Mouse (Mus musculus): ENCODE results near the gene Spc25. TPM values are rescaled to one million over a fixed set of nuclear protein-coding genes. Genes with fewer than 3 reads are reported as not detected.

Spc25 gene
- total and polyA plus RNA-seq, 2 experiments from 2014 or later = 21.2 to 47.8 TPM

GRCm38 (mm10) chr2:69234976-69235678 lies 29.1 kb upstream of the Spc25 start:
- no peak overlapping the region for H3K9ac ChIP-seq (replicated peaks; ENCODE audit: low read depth, low read length)
- H3K4me2 ChIP-seq (ENCODE audit: low read depth, low read length) = no peak overlapping the region
- H3K9me3 ChIP-seq (replicated peaks; ENCODE audit: control insufficient read depth, low read length) = no peaks in the 10 kb centered on the region
- DNase-seq (ENCODE audit: low spot score) = no peak
- no peak for TF ChIP-seq EP300 (IDR thresholded peaks at IDR 0.05; ENCODE audit: low read depth)
- no peak for TF ChIP-seq CTCF (IDR thresholded peaks at IDR 0.05; ENCODE audit: low read depth)
- 78% methylated on average over 5 of the region's 5 CpGs for WGBS
- H3K27ac ChIP-seq (ENCODE audit: low read depth) = no peak overlapping the region
- H3K4me1 ChIP-seq (ENCODE audit: control insufficient read depth, insufficient read depth) = no peaks in the 10 kb centered on the region
- H3K4me3 ChIP-seq (ENCODE audit: low read depth, low read length) = no peak overlapping the region
- H3K36me3 ChIP-seq (replicated peaks; ENCODE audit: control insufficient read depth, insufficient read depth, low read length) = no peaks in the 10 kb centered on the region
- H3K27me3 ChIP-seq (ENCODE audit: control insufficient read depth, insufficient read depth, low read length) = no peaks in the 10 kb centered on the region
- ATAC-seq (ENCODE audit: insufficient read depth, low read depth) = no peak

- no peaks in the 10 kb centered on the region for H3K27me3 ChIP-seq (ENCODE audit: control insufficient read depth, insufficient read depth, low read length)
- H3K4me3 ChIP-seq (ENCODE audit: low read depth, low read length) = no peak overlapping the region
- no peak overlapping the region for H3K9ac ChIP-seq (replicated peaks; ENCODE audit: low read depth, low read length)
- H3K27ac ChIP-seq (ENCODE audit: low read depth) = no peak overlapping the region
- H3K4me1 ChIP-seq (ENCODE audit: control insufficient read depth, insufficient read depth) = no peaks in the 10 kb centered on the region
- no peak for DNase-seq (ENCODE audit: low spot score)
- ATAC-seq (ENCODE audit: insufficient read depth, low read depth) = no peak
- TF ChIP-seq EP300 (IDR thresholded peaks at IDR 0.05; ENCODE audit: low read depth) (no peak), CTCF (IDR thresholded peaks at IDR 0.05; ENCODE audit: low read depth) (no peak)
- H3K4me2 ChIP-seq (ENCODE audit: low read depth, low read length) = no peak overlapping the region
- no peaks in the 10 kb centered on the region for H3K9me3 ChIP-seq (replicated peaks; ENCODE audit: control insufficient read depth, low read length)
- H3K36me3 ChIP-seq (replicated peaks; ENCODE audit: control insufficient read depth, insufficient read depth, low read length) = no peaks in the 10 kb centered on the region
These were observed 26.1 kb upstream of the Spc25 start for GRCm38 (mm10) chr2:69232101-69232500.

DNA sequence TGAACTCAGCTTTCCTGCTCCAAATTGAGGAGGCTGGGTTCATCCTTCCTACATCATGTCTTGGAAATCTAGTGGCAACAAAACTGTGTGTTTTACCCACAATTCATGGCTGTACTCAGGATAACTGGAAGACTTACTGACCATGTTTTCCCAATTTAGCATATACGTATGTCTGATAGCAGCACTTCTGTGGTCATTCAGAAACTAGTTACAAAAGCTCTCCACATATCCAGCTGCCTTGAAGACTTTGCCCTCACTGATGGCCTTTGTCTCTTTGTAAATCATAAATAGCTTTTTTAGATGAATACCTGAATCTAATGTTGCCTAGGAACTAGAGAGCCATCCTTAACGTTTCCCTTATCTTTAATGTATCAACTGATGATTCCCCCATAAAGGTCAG lies 24.1 kb upstream of the Spc25 start:
- ATAC-seq (ENCODE audit: insufficient read depth, low read depth) (no peak), DNase-seq (ENCODE audit: low spot score) (no peak)
- no peak overlapping the region for H3K27ac ChIP-seq (ENCODE audit: low read depth)
- no peaks in the 10 kb centered on the region for H3K4me1 ChIP-seq (ENCODE audit: control insufficient read depth, insufficient read depth)
- H3K27me3 ChIP-seq (ENCODE audit: control insufficient read depth, insufficient read depth, low read length) = no peaks in the 10 kb centered on the region
- no peak overlapping the region for H3K9ac ChIP-seq (replicated peaks; ENCODE audit: low read depth, low read length)
- H3K4me3 ChIP-seq (ENCODE audit: low read depth, low read length) = no peak overlapping the region
- H3K36me3 ChIP-seq (replicated peaks; ENCODE audit: control insufficient read depth, insufficient read depth, low read length) = no peaks in the 10 kb centered on the region
- no peak overlapping the region for H3K4me2 ChIP-seq (ENCODE audit: low read depth, low read length)
- H3K9me3 ChIP-seq (replicated peaks; ENCODE audit: control insufficient read depth, low read length) = no peaks in the 10 kb centered on the region
- TF ChIP-seq EP300 (IDR thresholded peaks at IDR 0.05; ENCODE audit: low read depth) (no peak), CTCF (IDR thresholded peaks at IDR 0.05; ENCODE audit: low read depth) (no peak)
- 75% methylated on average over 2 of the region's 2 CpGs for WGBS

DNA sequence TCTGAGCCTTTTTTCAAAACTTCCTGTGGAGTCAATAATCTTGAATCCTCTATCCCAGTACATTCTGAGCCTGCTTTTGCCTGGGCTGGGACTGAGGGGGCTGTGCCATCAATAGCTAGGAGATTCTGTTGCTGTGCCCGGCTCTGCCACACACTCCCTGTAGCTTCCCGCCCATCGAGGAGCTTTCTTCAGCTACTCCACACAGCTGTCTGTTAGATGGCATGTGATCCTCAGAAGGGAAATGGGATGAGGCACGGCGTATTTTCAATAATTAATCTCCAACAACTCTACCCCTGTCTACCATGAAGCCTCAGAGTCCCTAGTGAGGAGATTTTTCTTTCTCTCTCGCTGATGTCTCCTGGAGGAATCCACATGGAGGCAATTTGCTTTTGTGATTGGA lies 22.6 kb upstream of the Spc25 start:
- no peak overlapping the region for H3K4me2 ChIP-seq (ENCODE audit: low read depth, low read length)
- ATAC-seq (ENCODE audit: insufficient read depth, low read depth) (no peak), DNase-seq (ENCODE audit: low spot score) (no peak)
- TF ChIP-seq EP300 (IDR thresholded peaks at IDR 0.05; ENCODE audit: low read depth) = no peak
- TF ChIP-seq CTCF (IDR thresholded peaks at IDR 0.05; ENCODE audit: low read depth) = no peak
- no peaks in the 10 kb centered on the region for H3K9me3 ChIP-seq (replicated peaks; ENCODE audit: control insufficient read depth, low read length)
- no peak overlapping the region for H3K4me3 ChIP-seq (ENCODE audit: low read depth, low read length)
- no peak overlapping the region for H3K9ac ChIP-seq (replicated peaks; ENCODE audit: low read depth, low read length)
- 82% methylated on average over 6 of the region's 6 CpGs for WGBS
- no peak overlapping the region for H3K27ac ChIP-seq (ENCODE audit: low read depth)
- no peaks in the 10 kb centered on the region for H3K27me3 ChIP-seq (ENCODE audit: control insufficient read depth, insufficient read depth, low read length)
- H3K36me3 ChIP-seq (replicated peaks; ENCODE audit: control insufficient read depth, insufficient read depth, low read length) = no peaks in the 10 kb centered on the region
- H3K4me1 ChIP-seq (ENCODE audit: control insufficient read depth, insufficient read depth) = no peaks in the 10 kb centered on the region

DNA sequence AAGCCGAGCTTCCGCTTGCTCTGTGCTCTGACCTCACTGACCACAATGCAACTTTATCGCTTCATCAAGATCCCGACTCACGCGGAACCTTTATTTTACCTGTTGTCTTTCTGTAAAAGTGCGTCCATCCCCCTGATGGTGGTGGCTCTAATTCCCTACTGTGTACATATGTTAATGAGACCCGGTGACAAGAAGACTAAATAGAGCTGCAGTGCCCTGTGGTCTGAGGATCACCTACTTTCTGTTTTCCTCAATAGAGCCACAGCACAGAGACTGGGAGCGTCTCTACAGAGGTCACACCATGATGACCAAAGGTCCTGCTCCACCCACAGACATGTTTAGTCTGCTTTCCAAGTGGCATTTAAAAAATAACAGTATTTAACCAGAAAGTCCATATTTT lies 20.9 kb upstream of the Spc25 start:
- ATAC-seq (ENCODE audit: insufficient read depth, low read depth) = no peak
- Histone ChIP-seq H3K9ac (replicated peaks; ENCODE audit: low read depth, low read length) (no peak overlapping the region), H3K36me3 (replicated peaks; ENCODE audit: control insufficient read depth, insufficient read depth, low read length) (no peaks in the 10 kb centered on the region), H3K4me1 (ENCODE audit: control insufficient read depth, insufficient read depth) (peaks cover 5% of the 10 kb centered on the region; the same call in 1 of the 2 replicates), H3K4me2 (ENCODE audit: low read depth, low read length) (no peak overlapping the region), H3K27me3 (ENCODE audit: control insufficient read depth, insufficient read depth, low read length) (no peaks in the 10 kb centered on the region), H3K4me3 (ENCODE audit: low read depth, low read length) (no peak overlapping the region), H3K9me3 (replicated peaks; ENCODE audit: control insufficient read depth, low read length) (no peaks in the 10 kb centered on the region), H3K27ac (ENCODE audit: low read depth) (no peak overlapping the region)
- DNase-seq (ENCODE audit: low spot score) = no peak
- WGBS = 92% methylated on average over 9 of the region's 9 CpGs
- TF ChIP-seq CTCF (IDR thresholded peaks at IDR 0.05; ENCODE audit: low read depth) (no peak), EP300 (IDR thresholded peaks at IDR 0.05; ENCODE audit: low read depth) (no peak)

DNA sequence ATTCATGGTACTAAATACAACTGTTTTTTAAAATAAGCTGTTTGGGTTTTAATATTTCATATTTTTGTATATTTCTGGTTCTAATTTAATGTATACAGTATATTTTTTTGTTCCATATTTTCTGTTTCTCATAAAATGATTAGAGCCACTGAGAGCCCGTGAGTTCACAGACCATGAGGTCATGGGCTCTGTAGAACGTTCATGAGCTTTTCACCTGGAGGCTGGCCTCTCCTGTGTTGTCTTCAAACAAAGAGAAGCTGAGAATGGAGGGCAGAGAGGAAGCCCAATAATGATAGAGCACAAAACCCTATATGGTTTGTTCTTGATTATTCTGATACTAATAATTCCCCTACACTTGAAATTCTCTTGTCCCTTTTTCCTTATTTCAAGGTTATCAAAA lies 18.7 kb upstream of the Spc25 start:
- ATAC-seq (ENCODE audit: insufficient read depth, low read depth) (no peak), DNase-seq (ENCODE audit: low spot score) (no peak)
- Histone ChIP-seq H3K27ac (ENCODE audit: low read depth) (no peak overlapping the region), H3K4me2 (ENCODE audit: low read depth, low read length) (no peak overlapping the region), H3K27me3 (ENCODE audit: control insufficient read depth, insufficient read depth, low read length) (no peaks in the 10 kb centered on the region), H3K4me3 (ENCODE audit: low read depth, low read length) (no peak overlapping the region), H3K4me1 (ENCODE audit: control insufficient read depth, insufficient read depth) (peaks cover 7% of the 10 kb centered on the region; the same call in 1 of the 2 replicates), H3K36me3 (replicated peaks; ENCODE audit: control insufficient read depth, insufficient read depth, low read length) (no peaks in the 10 kb centered on the region), H3K9ac (replicated peaks; ENCODE audit: low read depth, low read length) (no peak overlapping the region), H3K9me3 (replicated peaks; ENCODE audit: control insufficient read depth, low read length) (no peaks in the 10 kb centered on the region)
- TF ChIP-seq EP300 (IDR thresholded peaks at IDR 0.05; ENCODE audit: low read depth) (no peak), CTCF (IDR thresholded peaks at IDR 0.05; ENCODE audit: low read depth) (no peak)
- WGBS = 41% methylated on average over 2 of the region's 2 CpGs
